Mouse (Mus musculus): ENCODE measurements around the gene Gm4952.

GRCm38 (mm10) chr19:12574012-12574407 is 25.8 kb upstream of the Gm4952 start:
- TF ChIP-seq MAX (IDR thresholded peaks at IDR 0.05; ENCODE audit: low read length): peak; percentile 74; the same call in 1 of the 2 replicates
- no peak for TF ChIP-seq USF1 (IDR thresholded peaks at IDR 0.05; ENCODE audit: low read depth, low read length)
- TF ChIP-seq ZMIZ1 (IDR thresholded peaks at IDR 0.05; ENCODE audit: low read depth, low read length): peak; percentile 68; the same call in 1 of the 2 replicates
- TF ChIP-seq KAT2A (IDR thresholded peaks at IDR 0.05; ENCODE audit: insufficient replicate concordance, low read length): no peak
- TF ChIP-seq MAZ (IDR thresholded peaks at IDR 0.05; ENCODE audit: low read depth, low read length): no peak
- no peak for TF ChIP-seq CTCF (conservative IDR thresholded peaks at IDR 0.05 in 1 of 2, IDR thresholded peaks at IDR 0.05 in 1 of 2; ENCODE audit: low read depth in 2 of 2, low read length in 2 of 2)
- TF ChIP-seq TCF12 (IDR thresholded peaks at IDR 0.05; ENCODE audit: low read depth, low read length): peak; percentile 69
- TF ChIP-seq NELFE (IDR thresholded peaks at IDR 0.05; ENCODE audit: low read depth, low read length): no peak
- peak; percentile 71; the same call in 1 of the 2 replicates for TF ChIP-seq POLR2A (IDR thresholded peaks at IDR 0.05; ENCODE audit: low read depth, low read length)
- TF ChIP-seq MEF2A (IDR thresholded peaks at IDR 0.05; ENCODE audit: borderline replicate concordance, low read depth, low read length): peak; percentile 68
- TF ChIP-seq ZNF384 (IDR thresholded peaks at IDR 0.05; ENCODE audit: low read depth, low read length): no peak
